Mouse (Mus musculus) neural tube, embryonic 11.5 days (tissue): ENCODE measurements at regions not wholly inside any gene's neighbourhood (a gene's known extent, or its start where the extent isn't known, plus 50 kb on each side); places are given as distances from the start of the nearest gene placed in this dataset.

ENCODE experiments used
- ATAC-seq: fragments of 200-750 bp; cut with Nextera tagmentation; 2 replicates; pipeline ENCODE4 v1.8.0; 2017; ENCODE audit warnings: moderate number of reproducible peaks, mild to moderate bottlenecking, moderate TSS enrichment, moderate library complexity; ENCODE audit not compliant: insufficient read depth, low FRiP score, low TSS enrichment
- DNase-seq: peaks from one replicate; pipeline ENCODE4 v3.0.0-alpha.2; 2015; ENCODE audit warnings: low spot score
- H3K27ac ChIP-seq: fragments of 300-500 bp; sonication (generic); 2 replicates; pipeline ENCODE4 v1.5.1; 2014; ENCODE audit warnings: low read depth, mild to moderate bottlenecking, low read length
- H3K27me3 ChIP-seq: fragments of 300-500 bp; sonication (generic); 2 replicates; pipeline ENCODE4 v1.6.1; 2014; ENCODE audit warnings: mild to moderate bottlenecking, low read length, mixed read lengths; ENCODE audit not compliant: control insufficient read depth, insufficient read depth
- H3K36me3 ChIP-seq: fragments of 300-500 bp; sonication (generic); 2 replicates; pipeline ENCODE4 v1.6.1; 2014; ENCODE audit warnings: mild to moderate bottlenecking, low read length, moderate library complexity, mixed read lengths; ENCODE audit not compliant: control insufficient read depth, insufficient read depth
- H3K4me1 ChIP-seq: fragments of 300-500 bp; sonication (generic); 2 replicates; pipeline ENCODE4 v1.6.1; 2014; ENCODE audit warnings: low read length, mixed read lengths; ENCODE audit not compliant: control insufficient read depth, insufficient read depth
- H3K4me2 ChIP-seq: fragments of 300-500 bp; sonication (generic); 2 replicates; pipeline ENCODE4 v1.6.1; 2014; ENCODE audit warnings: low read depth, mild to moderate bottlenecking, moderate library complexity
- H3K4me3 ChIP-seq: fragments of 300-500 bp; sonication (generic); 2 replicates; pipeline ENCODE4 v1.5.1; 2014; ENCODE audit warnings: low read depth, low read length
- H3K9ac ChIP-seq: fragments of 300-500 bp; sonication (generic); 2 replicates; pipeline ENCODE4 v1.6.1; 2014; ENCODE audit warnings: mild to moderate bottlenecking, low read length
- H3K9me3 ChIP-seq: fragments of 300-500 bp; sonication (generic); 2 replicates; pipeline ENCODE4 v1.6.1; 2016; ENCODE audit warnings: low read length; ENCODE audit not compliant: control insufficient read depth
- WGBS: fragments of 180-500 bp; shearing (Covaris S2); extraction: QIAGEN DNeasy Blood & Tissue Kit; methylation state at CpG from one replicate; pipeline ENCODE4 v1.1.7; 2014; 5-methylcytosine and 5-hydroxymethylcytosine counted together

- ATAC-seq (no peak), DNase-seq (no peak)
- Histone ChIP-seq H3K9me3 (no peaks in the 10 kb centered on the region), H3K9ac (no peak overlapping the region), H3K27ac (no peak overlapping the region), H3K36me3 (no peaks in the 10 kb centered on the region), H3K4me3 (no peak overlapping the region), H3K4me2 (no peak overlapping the region), H3K27me3 (no peaks in the 10 kb centered on the region), H3K4me1 (no peaks in the 10 kb centered on the region)
- 25% methylated on average over 1 of the region's 1 CpGs for WGBS
These were observed 478.8 kb downstream of the Slitrk6 start for GRCm38 (mm10) chr14:110276192-110276591.

GRCm38 (mm10) chr14:110271270-110271669, 483.7 kb downstream of the Slitrk6 start:
- H3K4me3 ChIP-seq: no peak overlapping the region
- H3K9me3 ChIP-seq: no peaks in the 10 kb centered on the region
- ATAC-seq: no peak
- H3K4me1 ChIP-seq: no peaks in the 10 kb centered on the region
- no peaks in the 10 kb centered on the region for H3K27me3 ChIP-seq
- no peak overlapping the region for H3K4me2 ChIP-seq
- H3K9ac ChIP-seq: no peak overlapping the region
- H3K27ac ChIP-seq: no peak overlapping the region
- 69% methylated on average over 2 of the region's 2 CpGs for WGBS
- no peak for DNase-seq
- H3K36me3 ChIP-seq: no peaks in the 10 kb centered on the region

GRCm38 (mm10) chr14:110244466-110244865, 510.5 kb downstream of the Slitrk6 start:
- no peak overlapping the region for H3K4me2 ChIP-seq
- H3K4me1 ChIP-seq: no peaks in the 10 kb centered on the region
- ATAC-seq: no peak
- H3K9ac ChIP-seq: no peak overlapping the region
- no peaks in the 10 kb centered on the region for H3K36me3 ChIP-seq
- H3K27ac ChIP-seq: no peak overlapping the region
- no peak for DNase-seq
- H3K4me3 ChIP-seq: no peak overlapping the region
- H3K9me3 ChIP-seq: no peaks in the 10 kb centered on the region
- WGBS: 95% methylated on average over 1 of the region's 1 CpGs
- H3K27me3 ChIP-seq: no peaks in the 10 kb centered on the region

- H3K27ac ChIP-seq: no peak overlapping the region
- H3K4me2 ChIP-seq: no peak overlapping the region
- WGBS: 90% methylated on average over 2 of the region's 2 CpGs
- H3K36me3 ChIP-seq: no peaks in the 10 kb centered on the region
- ATAC-seq (no peak), DNase-seq (no peak)
- no peaks in the 10 kb centered on the region for H3K4me1 ChIP-seq
- H3K9me3 ChIP-seq: no peaks in the 10 kb centered on the region
- H3K9ac ChIP-seq: no peak overlapping the region
- no peak overlapping the region for H3K4me3 ChIP-seq
- no peaks in the 10 kb centered on the region for H3K27me3 ChIP-seq
These were observed 511.4 kb downstream of the Slitrk6 start for GRCm38 (mm10) chr14:110243549-110243948.

DNA sequence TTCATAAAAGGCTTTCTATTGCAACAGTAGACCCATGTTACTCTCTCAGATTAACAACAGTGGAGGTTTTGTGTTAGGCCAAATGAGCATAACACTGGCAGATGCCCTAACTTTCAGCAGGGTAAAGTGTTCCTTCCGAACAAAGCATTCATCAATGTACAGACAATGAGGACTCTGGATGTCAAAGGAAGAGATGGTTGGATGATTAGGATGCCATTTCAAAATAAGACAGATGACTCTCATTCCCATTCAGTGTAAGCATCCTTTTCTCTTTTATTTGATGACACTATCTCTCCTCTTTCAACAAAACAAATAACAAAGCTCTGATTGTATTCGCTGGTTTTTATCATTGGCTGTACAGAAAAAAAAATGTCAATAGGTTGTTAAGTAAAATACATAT, 516.1 kb downstream of the Slitrk6 start:
- no peaks in the 10 kb centered on the region for H3K36me3 ChIP-seq
- H3K27ac ChIP-seq: no peak overlapping the region
- ATAC-seq: peak; percentile 48
- WGBS: 59% methylated on average over 2 of the region's 2 CpGs
- H3K4me2 ChIP-seq: no peak overlapping the region
- no peak overlapping the region for H3K4me3 ChIP-seq
- H3K27me3 ChIP-seq: no peaks in the 10 kb centered on the region
- H3K9me3 ChIP-seq: no peaks in the 10 kb centered on the region
- no peak overlapping the region for H3K9ac ChIP-seq
- H3K4me1 ChIP-seq: no peaks in the 10 kb centered on the region
- no peak for DNase-seq

DNA sequence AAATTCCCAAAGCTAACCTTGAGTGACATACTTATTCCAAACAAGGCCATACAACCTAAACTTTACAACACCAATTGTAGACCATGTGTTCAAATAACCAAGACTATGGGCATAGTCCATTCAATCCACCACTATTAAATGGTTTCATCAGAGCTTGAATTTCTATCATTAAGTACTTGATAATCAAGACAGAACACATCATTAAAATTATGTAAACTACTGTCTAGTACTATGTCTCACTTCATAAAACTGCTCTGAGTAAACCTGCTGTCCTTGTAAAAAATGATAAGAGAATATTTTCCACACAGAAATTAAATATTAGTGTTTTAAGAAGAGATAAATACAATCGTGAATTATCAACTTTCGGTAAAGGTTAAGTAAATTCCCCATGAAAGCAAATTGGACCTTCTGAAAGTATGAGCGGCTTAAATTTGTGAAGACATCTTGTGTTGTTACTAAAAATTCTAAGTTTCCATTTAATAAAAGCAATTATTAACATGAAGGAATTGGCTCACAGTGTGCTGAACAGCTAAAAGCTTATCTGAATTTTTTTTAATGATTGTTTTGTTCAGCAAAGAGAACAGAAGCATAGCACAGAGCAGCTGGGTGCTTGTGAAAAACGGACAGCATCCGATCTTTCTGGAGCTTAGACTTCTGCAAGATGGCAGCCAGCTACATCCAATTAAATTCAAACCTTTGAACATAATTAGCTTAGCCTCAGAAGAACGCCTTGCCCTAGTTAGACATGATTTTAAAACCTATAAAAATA, 530.1 kb downstream of the Slitrk6 start:
- Histone ChIP-seq H3K9ac (no peak overlapping the region), H3K27me3 (no peaks in the 10 kb centered on the region), H3K4me2 (no peak overlapping the region), H3K27ac (no peak overlapping the region), H3K4me3 (no peak overlapping the region), H3K4me1 (no peaks in the 10 kb centered on the region), H3K9me3 (no peaks in the 10 kb centered on the region), H3K36me3 (no peaks in the 10 kb centered on the region)
- WGBS: 89% methylated on average over 6 of the region's 6 CpGs
- DNase-seq (no peak), ATAC-seq (no peak)

GRCm38 (mm10) chr14:110190987-110191607, 563.9 kb downstream of the Slitrk6 start:
- DNase-seq: no peak

GRCm38 (mm10) chr14:110190471-110190870, 564.5 kb downstream of the Slitrk6 start:
- Histone ChIP-seq H3K27me3 (no peaks in the 10 kb centered on the region), H3K9ac (no peak overlapping the region), H3K36me3 (no peaks in the 10 kb centered on the region), H3K4me2 (no peak overlapping the region), H3K27ac (no peak overlapping the region), H3K4me1 (no peaks in the 10 kb centered on the region), H3K4me3 (no peak overlapping the region), H3K9me3 (no peaks in the 10 kb centered on the region)
- whole genome bisulfite sequencing: 79% methylated on average over 3 of the region's 3 CpGs
- DNase-seq (no peak), ATAC-seq (no peak)

More at GRCm38 (mm10) chr14:110190987-110191607, 563.9 kb downstream of the Slitrk6 start:
- H3K27ac ChIP-seq: no peak overlapping the region
- 84% methylated on average over 2 of the region's 2 CpGs for WGBS
- no peaks in the 10 kb centered on the region for H3K9me3 ChIP-seq
- no peak overlapping the region for H3K9ac ChIP-seq
- H3K4me2 ChIP-seq: no peak overlapping the region
- H3K4me1 ChIP-seq: no peaks in the 10 kb centered on the region
- no peaks in the 10 kb centered on the region for H3K27me3 ChIP-seq
- H3K4me3 ChIP-seq: no peak overlapping the region
- ATAC-seq: no peak
- H3K36me3 ChIP-seq: no peaks in the 10 kb centered on the region

GRCm38 (mm10) chr14:110179166-110179565, 575.8 kb downstream of the Slitrk6 start:
- Histone ChIP-seq H3K9ac (no peak overlapping the region), H3K27me3 (no peaks in the 10 kb centered on the region), H3K4me1 (no peaks in the 10 kb centered on the region), H3K27ac (no peak overlapping the region), H3K4me3 (no peak overlapping the region), H3K9me3 (no peaks in the 10 kb centered on the region), H3K4me2 (no peak overlapping the region), H3K36me3 (no peaks in the 10 kb centered on the region)
- ATAC-seq (no peak), DNase-seq (no peak)
